Mouse (Mus musculus) heart, postnatal 0 days (tissue): ENCODE data around the gene Tyw1. TPM values are rescaled to one million over a fixed set of nuclear protein-coding genes. Genes with fewer than 3 reads are reported as not detected.

Experiments used
- ATAC-seq: fragments of 200-750 bp; cut with Nextera tagmentation; 2 replicates; pipeline ENCODE4 v1.8.0; 2017; ENCODE audit warnings: low read depth, moderate number of reproducible peaks, moderate library complexity; ENCODE audit not compliant: insufficient read depth
- DNase-seq: peaks from one replicate; pipeline ENCODE4 v3.0.0-alpha.2; 2016; ENCODE audit warnings: low spot score
- H3K27ac ChIP-seq: fragments of 300-500 bp; sonication (generic); 2 replicates; pipeline ENCODE4 v1.5.1; 2014; ENCODE audit warnings: low read depth, mild to moderate bottlenecking
- H3K27me3 ChIP-seq: fragments of 300-500 bp; sonication (generic); 2 replicates; pipeline ENCODE4 v1.6.1; 2014; ENCODE audit warnings: low read length, mixed read lengths; ENCODE audit not compliant: control insufficient read depth, insufficient read depth
- H3K36me3 ChIP-seq: fragments of 300-500 bp; sonication (generic); replicated peaks from 2 replicates; pipeline ENCODE4 v1.6.1; 2014; ENCODE audit warnings: low read length, mixed read lengths; ENCODE audit not compliant: control insufficient read depth, insufficient read depth
- H3K4me1 ChIP-seq: fragments of 300-500 bp; sonication (generic); 2 replicates; pipeline ENCODE4 v1.6.1; 2014; ENCODE audit warnings: antibody characterized with exemption; ENCODE audit not compliant: control insufficient read depth, insufficient read depth
- H3K4me2 ChIP-seq: fragments of 300-500 bp; sonication (generic); 2 replicates; pipeline ENCODE4 v1.6.1; 2014; ENCODE audit warnings: low read depth, mild to moderate bottlenecking, low read length, moderate library complexity
- H3K4me3 ChIP-seq: fragments of 300-500 bp; sonication (generic); 2 replicates; pipeline ENCODE4 v1.5.1; 2014; ENCODE audit warnings: low read depth, low read length
- H3K9ac ChIP-seq: fragments of 300-500 bp; sonication (generic); replicated peaks from 2 replicates; pipeline ENCODE4 v1.6.1; 2014; ENCODE audit warnings: low read depth, low read length, mixed read lengths
- H3K9me3 ChIP-seq: fragments of 300-500 bp; sonication (generic); replicated peaks from 2 replicates; pipeline ENCODE4 v1.6.1; 2016; ENCODE audit warnings: low read length; ENCODE audit not compliant: control insufficient read depth
- CTCF ChIP-seq: IDR thresholded peaks from 2 replicates; pipeline ENCODE4 v1.5.1; 2016; ENCODE audit warnings: antibody characterized with exemption, control low read depth, low read depth
- EP300 ChIP-seq: IDR thresholded peaks from 2 replicates; pipeline ENCODE4 v1.6.1; 2016; ENCODE audit warnings: antibody characterized with exemption, low read depth
- WGBS: fragments of 180-500 bp; shearing (Covaris S2); extraction: QIAGEN DNeasy Blood & Tissue Kit; methylation state at CpG from one replicate; pipeline ENCODE4 v1.1.7; 2014; 5-methylcytosine and 5-hydroxymethylcytosine counted together
- polyA plus RNA-seq: library from polyadenylated mRNA; unstranded; fragments of >200 nt; fragmentation: Nextera tagmentation; extraction: Ambion mirVana; gene quantifications from 2 replicates; pipeline ENCODE4 v1.2.1, GENCODE M21; 2015
- total RNA-seq: library from RNA; depleted of rRNA; stranded (reverse); fragments of >200 nt; gene quantifications from 2 replicates; pipeline ENCODE4 v1.2.3, GENCODE M21; 2014; ENCODE audit warnings: low replicate concordance

The Tyw1 gene
- total and polyA plus RNA-seq, 2 experiments from 2014 or later: 11.1 to 18.9 TPM

DNA sequence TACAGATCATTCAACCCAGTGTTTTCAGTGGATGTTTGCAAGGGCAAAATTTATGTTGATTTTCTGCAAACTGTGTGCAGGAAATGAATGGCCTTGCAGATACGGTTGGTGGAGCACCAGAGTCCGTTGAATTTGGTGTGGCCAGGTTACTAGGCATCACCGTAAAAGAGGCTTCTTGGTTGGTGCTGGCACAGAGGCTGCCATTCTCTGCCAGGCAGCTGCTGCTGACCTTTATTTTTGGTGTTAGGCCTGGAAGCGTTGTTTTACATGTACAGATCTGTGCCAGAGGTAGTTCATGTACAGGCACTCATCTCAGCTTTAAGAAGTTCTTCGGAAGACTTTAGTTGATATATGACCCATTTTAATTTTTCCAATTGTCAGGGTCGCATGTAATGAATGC is 48.2 kb downstream of the Tyw1 start:
- no peaks in the 10 kb centered on the region for H3K27me3 ChIP-seq
- H3K4me2 ChIP-seq: no peak overlapping the region
- no peak for DNase-seq
- no peak for TF ChIP-seq CTCF
- TF ChIP-seq EP300: no peak
- H3K4me3 ChIP-seq: no peak overlapping the region
- WGBS: 90% methylated on average over 6 of the region's 6 CpGs
- H3K9ac ChIP-seq: no peak overlapping the region
- no peak for ATAC-seq
- H3K9me3 ChIP-seq: no peaks in the 10 kb centered on the region
- H3K27ac ChIP-seq: no peak overlapping the region
- H3K36me3 ChIP-seq: peaks cover 40% of the 10 kb centered on the region
- H3K4me1 ChIP-seq: no peaks in the 10 kb centered on the region

DNA sequence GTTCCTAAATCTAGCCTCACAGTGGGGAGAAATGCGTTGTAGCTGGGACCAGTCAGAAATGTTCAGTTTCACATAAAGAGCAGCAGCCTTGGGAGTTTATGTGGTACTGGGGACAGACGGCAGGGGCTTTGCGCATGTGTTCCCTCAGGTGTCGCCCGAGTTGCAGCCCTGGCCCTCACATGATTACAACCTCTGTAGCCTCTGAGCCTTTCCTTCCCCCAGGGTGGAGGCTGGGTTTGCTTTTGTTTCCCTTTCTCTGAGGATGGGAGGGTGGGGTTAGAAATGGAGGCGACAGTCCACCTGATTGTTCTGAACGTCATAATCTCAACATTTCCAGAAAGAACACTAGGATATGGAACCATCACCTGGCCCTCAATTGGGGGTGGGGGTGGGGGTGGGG is 52.5 kb downstream of the Tyw1 start:
- Histone ChIP-seq H3K27me3 (no peaks in the 10 kb centered on the region), H3K36me3 (peaks cover 19% of the 10 kb centered on the region; the same call in 1 of the 2 replicates), H3K9ac (no peak overlapping the region), H3K27ac (no peak overlapping the region), H3K4me2 (no peak overlapping the region), H3K9me3 (no peaks in the 10 kb centered on the region), H3K4me3 (no peak overlapping the region), H3K4me1 (no peaks in the 10 kb centered on the region)
- no peak for DNase-seq
- ATAC-seq: no peak
- no peak for TF ChIP-seq EP300
- TF ChIP-seq CTCF: no peak
- 83% methylated on average over 7 of the region's 7 CpGs for WGBS

- WGBS: 96% methylated on average over 4 of the region's 4 CpGs
- no peak overlapping the region for H3K4me3 ChIP-seq
- peaks cover 9% of the 10 kb centered on the region; the same call in 1 of the 2 replicates for H3K36me3 ChIP-seq
- TF ChIP-seq CTCF (no peak), EP300 (no peak)
- DNase-seq (no peak), ATAC-seq (no peak)
- no peaks in the 10 kb centered on the region for H3K4me1 ChIP-seq
- H3K27ac ChIP-seq: no peak overlapping the region
- H3K27me3 ChIP-seq: no peaks in the 10 kb centered on the region
- no peaks in the 10 kb centered on the region for H3K9me3 ChIP-seq
- H3K9ac ChIP-seq: no peak overlapping the region
- H3K4me2 ChIP-seq: no peak overlapping the region
These were observed 54.7 kb downstream of the Tyw1 start for GRCm38 (mm10) chr5:130310077-130310476.

- H3K27ac ChIP-seq: no peak overlapping the region
- ATAC-seq (no peak), DNase-seq (no peak)
- 51% methylated on average over 7 of the region's 7 CpGs for WGBS
- H3K4me1 ChIP-seq: no peaks in the 10 kb centered on the region
- 0 out of 2 replicates have a peak, but pooled peaks cover 4% of the 10 kb centered on the region for H3K36me3 ChIP-seq
- TF ChIP-seq CTCF: no peak
- no peak for TF ChIP-seq EP300
- H3K9me3 ChIP-seq: no peaks in the 10 kb centered on the region
- H3K9ac ChIP-seq: no peak overlapping the region
- no peak overlapping the region for H3K4me3 ChIP-seq
- no peaks in the 10 kb centered on the region for H3K27me3 ChIP-seq
- no peak overlapping the region for H3K4me2 ChIP-seq
These were observed 55.4 kb downstream of the Tyw1 start for GRCm38 (mm10) chr5:130310827-130311226.

DNA sequence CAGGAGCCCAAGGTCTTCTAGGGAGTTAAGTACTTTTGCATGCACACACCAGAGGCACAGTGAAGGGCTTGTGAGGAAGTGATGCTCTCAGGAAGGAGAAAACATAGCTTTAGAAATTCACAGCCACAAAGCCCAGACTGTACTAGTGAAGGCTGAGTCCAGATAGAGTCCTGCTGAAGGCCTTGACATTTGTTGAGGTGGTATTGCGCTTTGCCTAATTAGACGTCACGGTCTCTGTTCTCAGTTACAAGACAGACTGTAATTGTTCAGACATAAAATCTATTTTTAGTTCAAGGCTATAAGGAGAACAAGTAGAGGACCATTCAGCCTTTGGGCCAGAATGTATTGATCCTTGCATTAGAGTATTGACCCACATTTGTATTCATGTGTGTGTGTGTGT is 58.1 kb downstream of the Tyw1 start:
- 0 out of 2 replicates have a peak, but pooled peaks cover 4% of the 10 kb centered on the region for H3K36me3 ChIP-seq
- ATAC-seq: no peak
- no peaks in the 10 kb centered on the region for H3K27me3 ChIP-seq
- TF ChIP-seq EP300 (no peak), CTCF (no peak)
- H3K4me1 ChIP-seq: no peaks in the 10 kb centered on the region
- H3K9me3 ChIP-seq: no peaks in the 10 kb centered on the region
- DNase-seq: no peak
- H3K4me3 ChIP-seq: no peak overlapping the region
- WGBS: 51% methylated on average over 3 of the region's 3 CpGs
- H3K9ac ChIP-seq: no peak overlapping the region
- H3K27ac ChIP-seq: no peak overlapping the region
- no peak overlapping the region for H3K4me2 ChIP-seq

GRCm38 (mm10) chr5:130314926-130315325 is 59.5 kb downstream of the Tyw1 start:
- Histone ChIP-seq H3K4me2 (no peak overlapping the region), H3K4me1 (no peaks in the 10 kb centered on the region), H3K4me3 (no peak overlapping the region), H3K9ac (no peak overlapping the region), H3K27me3 (no peaks in the 10 kb centered on the region), H3K27ac (no peak overlapping the region), H3K9me3 (no peaks in the 10 kb centered on the region), H3K36me3 (0 out of 2 replicates have a peak, but pooled peaks cover 4% of the 10 kb centered on the region)
- 97% methylated on average over 3 of the region's 3 CpGs for WGBS
- no peak for DNase-seq
- no peak for ATAC-seq
- no peak for TF ChIP-seq EP300
- no peak for TF ChIP-seq CTCF
